Mouse (Mus musculus): Measurements from ENCODE around the gene Tufm.
A peak's percentile ranks its signal among the peaks of the same experiment; 100 is the strongest.

DNA sequence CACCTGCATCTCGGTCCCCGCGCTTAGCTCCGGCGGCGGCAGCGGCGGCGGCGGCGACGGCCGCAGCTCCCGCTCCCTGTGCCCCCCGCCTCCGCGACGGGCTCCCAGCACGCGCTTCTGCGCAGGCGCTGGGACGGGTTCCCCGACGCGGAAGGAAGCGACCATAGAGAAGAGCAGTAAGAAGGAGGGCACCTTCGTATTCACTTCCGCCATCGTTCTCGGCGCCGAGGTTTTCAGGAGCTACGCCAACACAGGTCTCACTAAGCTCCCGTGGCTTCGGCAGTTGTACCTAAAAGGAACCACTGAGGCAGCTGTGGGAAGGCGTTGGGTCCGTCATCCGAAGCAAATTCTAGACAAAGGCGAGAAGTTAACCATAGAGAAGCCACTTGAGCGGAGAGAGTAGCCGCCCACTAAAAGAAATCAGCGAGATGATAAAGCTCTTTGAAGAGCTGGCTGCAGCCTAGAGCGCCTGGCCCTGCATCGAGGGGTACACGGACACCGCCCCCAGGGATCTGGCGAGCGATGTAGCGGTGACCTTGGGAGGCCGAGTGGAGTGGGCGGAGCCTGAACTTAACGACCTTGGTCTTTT, 12.1 kb upstream of the Tufm start, which contains the start of gene Sh2b1:
- peak; percentile 43 for TF ChIP-seq POLR2A (IDR thresholded peaks at IDR 0.05; ENCODE audit: control insufficient read depth, low read depth, low read length)
- TF ChIP-seq CTCF (IDR thresholded peaks at IDR 0.05; ENCODE audit: control insufficient read depth, insufficient read depth, insufficient replicate concordance, low read depth, low read length) = peak; percentile 3; the same call in 1 of the 2 replicates
